Mouse (Mus musculus): Measurements from ENCODE around the gene Rcc1.

Gene Rcc1

GRCm38 (mm10) chr4:132353481-132353885 is at the start of gene Rcc1:
Gene Rcc1, minus strand, starts transcription at chr4:132353605.
- DNase-seq (ENCODE audit: low read depth, low spot score) = peak; percentile 96

- no peak for DNase-seq (ENCODE audit: low read depth, low spot score)
These were observed 47.6 kb upstream of the Rcc1 start for GRCm38 (mm10) chr4:132401016-132401415.

- DNase-seq (ENCODE audit: low read depth, low spot score) = no peak
These were observed 45.5 kb upstream of the Rcc1 start for GRCm38 (mm10) chr4:132398863-132399262.

GRCm38 (mm10) chr4:132398045-132398774 is 44.8 kb upstream of the Rcc1 start:
- DNase-seq (ENCODE audit: low read depth, low spot score) = no peak

DNA sequence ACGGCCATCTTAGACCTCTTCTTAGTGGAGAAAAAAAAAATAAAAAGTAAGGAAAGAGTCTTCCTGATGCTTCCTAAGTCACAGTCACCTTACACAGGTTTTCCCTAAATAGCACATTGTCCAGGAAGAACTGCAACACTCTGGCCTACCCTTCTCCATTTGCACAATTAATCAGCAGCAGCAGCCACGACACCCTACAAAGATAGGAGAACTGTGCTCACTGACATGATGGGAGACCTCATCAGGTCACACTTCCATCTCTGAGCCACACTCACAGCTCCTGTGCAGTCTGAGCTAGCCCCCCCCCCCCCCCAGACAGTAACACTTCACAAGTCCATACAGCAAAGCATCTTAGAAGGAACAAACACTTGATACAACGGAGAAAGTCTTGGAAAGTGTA is 43.7 kb upstream of the Rcc1 start:
- DNase-seq (ENCODE audit: low read depth, low spot score) = no peak

DNA sequence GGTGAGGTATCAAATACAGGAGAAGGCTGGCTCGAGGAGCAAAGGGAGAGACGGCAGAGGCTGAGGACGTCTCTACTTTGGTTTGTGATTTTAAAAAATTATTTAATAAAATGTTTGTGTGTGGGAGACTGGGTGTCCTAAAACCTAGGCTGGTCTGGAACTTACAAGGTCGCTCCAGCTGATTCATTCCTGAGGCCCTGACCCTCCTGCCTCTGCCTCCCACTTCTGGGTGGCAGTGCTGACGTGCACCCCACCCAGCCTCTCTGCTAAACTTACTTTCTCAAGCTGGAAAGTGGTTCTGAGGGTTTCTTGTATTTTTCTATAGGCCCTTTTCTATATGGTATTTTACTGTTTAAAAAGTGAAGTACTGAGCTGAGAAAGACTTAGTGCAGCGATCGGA is 42.8 kb upstream of the Rcc1 start:
- DNase-seq (ENCODE audit: low read depth, low spot score) = no peak

- no peak for DNase-seq (ENCODE audit: low read depth, low spot score)
These were observed 37.8 kb upstream of the Rcc1 start for GRCm38 (mm10) chr4:132391063-132391740.

DNA sequence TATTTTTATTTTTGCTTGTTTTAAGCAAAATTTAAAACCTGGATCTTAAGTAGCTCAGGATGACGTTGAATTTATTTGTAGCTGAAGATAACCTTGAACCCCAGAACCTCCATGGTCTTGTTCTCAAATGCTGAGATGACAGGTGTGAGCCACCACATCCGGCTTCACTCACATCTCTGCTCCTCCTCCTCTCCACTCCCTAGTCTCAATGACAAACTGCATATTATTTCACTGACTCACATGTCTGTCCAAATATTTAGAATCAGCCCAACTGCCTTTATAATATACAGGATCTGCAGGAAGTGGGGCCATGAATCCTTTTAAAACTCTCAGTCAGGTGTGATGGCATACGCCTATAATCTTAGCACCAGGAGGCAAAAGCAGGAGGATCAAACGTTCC is 35.9 kb upstream of the Rcc1 start:
- peak; percentile 35 for DNase-seq (ENCODE audit: low read depth, low spot score)

DNA sequence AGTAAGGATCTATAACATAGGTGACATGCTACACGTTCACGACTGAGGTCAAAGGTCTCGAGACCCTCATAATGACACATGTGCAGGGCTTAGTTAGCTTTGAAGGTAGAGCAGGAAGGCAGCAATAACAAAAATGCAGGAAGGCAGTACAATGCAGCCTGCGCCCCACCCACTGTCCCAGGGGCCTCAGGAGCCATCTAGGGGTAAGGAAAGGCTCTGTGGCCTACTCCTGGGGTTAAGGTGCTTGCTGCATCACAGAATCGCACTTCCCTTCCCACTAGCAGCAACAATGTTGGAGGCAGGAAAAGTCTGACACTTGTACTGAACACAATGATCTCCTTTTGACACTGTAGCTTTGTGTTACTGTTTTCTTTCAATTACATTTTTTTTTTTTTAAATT is 34.2 kb upstream of the Rcc1 start:
- no peak for DNase-seq (ENCODE audit: low read depth, low spot score)

GRCm38 (mm10) chr4:132386846-132387245 is 33.4 kb upstream of the Rcc1 start:
- no peak for DNase-seq (ENCODE audit: low read depth, low spot score)

- no peak for DNase-seq (ENCODE audit: low read depth, low spot score)
These were observed 32.5 kb upstream of the Rcc1 start for GRCm38 (mm10) chr4:132385771-132386410.

DNA sequence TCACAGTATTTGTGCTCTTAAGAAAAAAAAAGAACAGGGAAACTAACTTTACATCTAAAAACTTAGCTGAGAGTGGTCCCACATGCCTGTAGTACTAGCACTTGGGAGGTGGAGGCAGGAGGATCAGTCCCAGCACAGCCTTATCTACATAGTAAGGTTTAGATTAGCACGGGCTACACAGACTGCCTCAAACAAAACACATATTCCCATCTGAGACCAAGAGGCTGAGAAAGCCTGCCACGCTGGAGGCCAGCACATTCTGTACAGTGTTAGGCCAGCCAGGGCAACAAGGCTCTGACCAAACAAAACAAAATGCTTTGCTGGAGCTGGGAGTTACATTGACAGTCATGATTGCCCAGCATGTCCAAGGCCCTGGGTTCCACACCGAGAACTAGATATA is 30.1 kb upstream of the Rcc1 start:
- DNase-seq (ENCODE audit: low read depth, low spot score) = no peak

GRCm38 (mm10) chr4:132382296-132382695 is 28.9 kb upstream of the Rcc1 start:
- no peak for DNase-seq (ENCODE audit: low read depth, low spot score)

- no peak for DNase-seq (ENCODE audit: low read depth, low spot score)
These were observed 27.7 kb upstream of the Rcc1 start for GRCm38 (mm10) chr4:132380965-132381616.

DNA sequence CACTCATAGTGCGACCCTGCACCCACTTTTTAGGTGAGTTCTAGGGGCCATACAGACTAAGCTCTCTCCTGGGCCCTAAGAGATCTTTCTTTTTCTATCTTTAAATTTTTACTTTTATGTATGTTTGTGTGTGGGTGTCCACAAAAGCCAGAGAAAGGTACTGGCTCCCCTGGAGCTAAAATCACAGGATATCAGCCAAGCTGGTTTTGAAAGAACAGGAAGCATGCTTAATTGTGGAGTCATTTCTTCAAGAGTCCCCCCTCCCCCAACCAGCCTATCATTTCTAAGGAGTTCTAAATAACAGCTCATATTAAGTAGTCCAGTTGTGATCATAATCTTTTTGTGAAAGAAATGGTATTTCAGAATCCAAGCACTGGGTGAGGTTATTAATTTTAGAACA is 20.4 kb upstream of the Rcc1 start:
- DNase-seq (ENCODE audit: low read depth, low spot score) = no peak

DNA sequence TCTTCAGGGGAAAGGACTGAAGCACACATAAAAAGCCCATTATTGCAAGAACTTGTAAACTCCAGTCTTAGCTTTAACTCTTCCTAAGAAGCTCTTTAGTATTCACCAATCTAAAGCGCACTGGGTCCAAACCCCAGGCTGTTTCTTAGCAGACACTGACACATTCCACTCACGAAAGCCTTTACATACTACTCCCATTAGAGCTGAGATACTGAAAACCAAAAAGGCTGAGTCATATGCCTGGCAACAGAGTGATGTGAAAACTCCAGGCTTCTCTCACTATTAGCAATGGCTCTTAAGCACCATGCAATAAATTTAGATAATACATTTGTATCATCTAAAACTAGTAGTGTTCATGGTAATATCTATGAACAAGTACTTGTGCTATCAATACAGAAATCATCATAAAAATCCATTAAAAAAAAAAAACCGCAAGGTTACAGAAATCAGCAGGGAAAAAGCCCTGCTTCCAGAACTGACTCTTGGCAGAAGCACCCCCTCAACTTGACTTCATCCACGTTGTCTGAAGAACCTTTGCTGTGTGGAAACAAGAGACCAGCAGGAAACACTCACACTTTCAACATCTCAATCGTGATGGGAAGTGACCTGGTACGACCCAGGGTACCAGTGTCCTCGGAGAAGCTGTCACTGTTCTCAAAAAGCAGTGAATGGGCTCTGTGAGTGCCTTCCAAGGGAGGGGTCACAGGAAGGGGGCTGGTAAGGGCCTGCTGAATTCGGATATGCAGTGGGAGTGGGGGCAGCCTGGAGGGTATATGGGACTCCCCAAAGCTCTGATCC is 16.7 kb upstream of the Rcc1 start:
- DNase-seq (ENCODE audit: low read depth, low spot score) = no peak

DNA sequence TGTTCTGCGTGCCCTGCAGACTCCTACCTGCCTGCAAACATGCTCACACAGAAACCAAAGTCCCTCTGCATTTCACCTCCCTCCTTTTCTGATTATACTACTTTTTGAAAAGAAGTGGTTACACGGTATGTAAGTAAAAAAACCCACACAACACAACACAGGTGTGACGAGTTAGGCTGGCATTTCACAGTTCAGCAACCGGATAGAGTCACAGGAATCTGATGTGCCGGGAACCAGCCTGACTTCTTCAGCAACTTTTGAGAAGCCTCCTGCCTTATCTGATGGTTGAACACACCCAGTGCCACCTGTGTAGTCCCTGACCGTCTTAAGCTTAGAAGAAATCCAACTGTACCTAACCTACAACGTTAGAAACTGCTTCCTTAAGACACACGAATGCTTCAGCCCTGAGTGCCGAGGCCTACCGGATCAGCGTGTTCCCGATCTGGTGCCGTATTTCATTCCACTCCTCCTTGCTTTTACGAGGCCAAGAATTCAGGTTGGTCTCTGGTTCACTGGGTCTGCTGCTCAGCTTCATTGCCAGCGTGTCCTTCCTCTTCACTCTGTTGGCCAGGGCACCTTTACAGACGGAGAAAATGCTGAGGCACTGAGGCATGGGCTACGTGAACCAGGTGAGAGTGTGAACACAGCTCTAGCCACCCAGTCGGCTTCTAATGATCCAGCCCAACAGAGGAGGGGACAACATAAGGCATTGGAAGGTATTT is 14.2 kb upstream of the Rcc1 start:
- no peak for DNase-seq (ENCODE audit: low read depth, low spot score)

DNA sequence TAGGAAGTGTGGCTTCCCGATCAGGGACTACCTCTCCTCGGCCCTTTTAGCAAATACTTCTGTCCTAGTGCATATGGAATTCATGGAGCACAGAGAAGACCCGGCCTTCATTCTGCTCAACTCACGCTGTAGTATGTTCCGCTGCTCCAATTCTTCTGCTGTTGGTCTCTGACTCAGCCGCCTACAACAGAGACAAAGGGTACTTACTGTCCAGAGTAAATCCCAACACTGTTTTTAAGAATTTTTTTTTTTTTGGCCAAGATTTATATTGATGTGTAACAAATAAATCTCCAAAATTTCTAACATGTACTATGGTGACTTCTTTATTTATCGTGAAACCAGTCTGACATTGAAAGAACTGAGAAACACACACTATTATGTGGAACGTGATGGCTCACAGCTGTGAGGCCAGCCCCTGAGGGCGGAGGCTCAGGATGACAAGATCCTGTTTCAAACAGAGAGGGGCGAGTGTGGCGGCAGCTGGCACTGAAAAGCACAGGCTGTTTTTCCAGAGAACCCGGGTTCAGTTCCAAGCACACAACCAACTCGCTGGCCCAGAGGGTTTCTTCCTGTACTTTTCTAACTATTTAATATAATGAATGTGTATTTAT is 12.2 kb upstream of the Rcc1 start:
- DNase-seq (ENCODE audit: low read depth, low spot score) = no peak

DNA sequence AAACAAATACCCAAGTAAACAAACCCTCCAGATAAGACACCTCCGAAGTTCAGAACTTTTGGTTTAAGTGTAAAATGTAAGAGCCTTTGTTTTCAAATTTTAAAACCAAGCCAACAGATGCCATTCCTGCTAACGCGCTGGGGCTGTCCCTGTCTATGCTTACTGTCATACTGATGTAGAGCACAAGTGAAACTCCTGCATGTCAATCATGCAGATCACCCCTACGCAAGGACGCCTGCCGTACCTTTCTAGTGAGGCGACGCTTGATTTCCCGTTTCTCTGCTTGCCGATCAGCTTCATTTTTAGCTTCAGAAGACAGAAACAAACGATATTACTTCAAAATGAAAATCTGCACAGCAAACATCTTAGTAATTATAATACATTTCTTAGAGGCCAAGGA is 10.1 kb upstream of the Rcc1 start:
- DNase-seq (ENCODE audit: low read depth, low spot score) = peak; percentile 56

DNA sequence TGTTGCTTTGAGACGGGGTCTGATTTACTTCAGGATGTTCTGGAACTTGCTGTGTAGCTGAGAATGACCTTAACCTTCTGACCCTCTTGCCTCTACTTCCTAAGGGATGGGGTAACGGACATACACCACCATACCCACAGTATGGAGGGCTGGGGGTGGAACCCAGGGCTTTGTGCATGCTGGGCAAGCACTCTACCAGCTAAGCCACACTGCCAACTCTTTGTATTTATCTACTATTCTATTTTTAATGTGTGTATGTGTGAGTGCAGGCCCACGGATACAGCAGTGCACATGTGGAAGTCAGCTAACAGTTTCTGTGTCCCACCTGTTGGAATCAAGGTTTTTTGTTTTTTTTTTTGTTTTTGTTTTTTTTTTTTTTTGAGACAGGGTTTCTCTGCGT is 6.1 kb upstream of the Rcc1 start:
- no peak for DNase-seq (ENCODE audit: low read depth, low spot score)

Data from CD4-positive, CD25-positive, alpha-beta regulatory T cell, adult 2 months (primary cell).